Mouse (Mus musculus) C2C12 (cell line): ENCODE results near the gene Larp4b.

Source experiments
- CTCF ChIP-seq: IDR thresholded peaks from one replicate; pipeline ENCODE4 v1.5.1; 2011; ENCODE audit not compliant: control insufficient read depth, insufficient read depth, insufficient read length
- MAX ChIP-seq: IDR thresholded peaks from one replicate; pipeline ENCODE4 v1.6.1; 2011; ENCODE audit warnings: mild to moderate bottlenecking, control low read depth
- MYOG ChIP-seq: IDR thresholded peaks from one replicate; pipeline ENCODE4 v1.6.1; 2011; ENCODE audit not compliant: control insufficient read depth, insufficient read length; ENCODE audit errors: extremely low read depth
- USF1 ChIP-seq: IDR thresholded peaks from one replicate; pipeline ENCODE4 v1.6.1; 2011; ENCODE audit warnings: low read depth, mild to moderate bottlenecking, control low read depth, moderate library complexity

GRCm38 (mm10) chr13:9178270-9178669 is 84.6 kb downstream of the Larp4b start:
- no peak for TF ChIP-seq CTCF
- TF ChIP-seq MYOG: no peak
- no peak for TF ChIP-seq USF1
- TF ChIP-seq MAX: no peak
